Mouse (Mus musculus): Measurements from ENCODE around the gene Spag9. TPM values are rescaled to one million over a fixed set of nuclear protein-coding genes. Genes with fewer than 3 reads are reported as not detected.

Gene Spag9
- polyA plus RNA-seq, 1 experiment from 2014 or later = 64.1 TPM

DNA sequence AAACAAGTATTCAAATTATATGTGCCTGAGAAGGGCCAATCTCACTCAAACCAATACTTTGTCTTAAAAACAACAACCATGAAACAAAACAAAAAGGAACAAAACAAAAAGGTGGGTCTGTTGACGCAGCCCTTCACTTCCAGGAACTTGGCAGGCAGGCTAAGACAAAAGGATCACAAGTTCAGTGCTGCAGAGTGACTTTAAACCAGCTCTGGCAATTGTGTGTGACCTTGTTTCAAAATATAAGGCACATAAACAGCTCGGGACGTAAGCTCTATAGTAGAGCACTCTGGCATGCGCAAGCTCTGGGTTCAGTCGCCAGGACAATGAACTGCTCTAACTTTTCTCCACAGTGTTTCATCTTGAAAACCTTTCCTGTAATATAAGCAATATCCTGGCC lies 22.9 kb upstream of the Spag9 start:
- TF ChIP-seq CTCF (IDR thresholded peaks at IDR 0.05; ENCODE audit: low read depth) = no peak
- H3K9me3 ChIP-seq (ENCODE audit: control insufficient read depth) = no peaks in the 10 kb centered on the region
- no peaks in the 10 kb centered on the region for H3K4me1 ChIP-seq (replicated peaks; ENCODE audit: control insufficient read depth, insufficient read depth, low read length)
- no peaks in the 10 kb centered on the region for H3K27me3 ChIP-seq (replicated peaks; ENCODE audit: control insufficient read depth, insufficient read depth, low read length)
- 88% methylated on average over 5 of the region's 5 CpGs for WGBS
- no peak overlapping the region for H3K4me2 ChIP-seq (replicated peaks; ENCODE audit: low read depth)
- no peak overlapping the region for H3K27ac ChIP-seq (ENCODE audit: low read depth, low read length)
- no peak for ATAC-seq
- H3K4me3 ChIP-seq (ENCODE audit: low read depth, low read length) = no peak overlapping the region
- H3K36me3 ChIP-seq (ENCODE audit: control insufficient read depth, insufficient read depth) = no peaks in the 10 kb centered on the region
- no peak overlapping the region for H3K9ac ChIP-seq (ENCODE audit: low read depth, low read length)

DNA sequence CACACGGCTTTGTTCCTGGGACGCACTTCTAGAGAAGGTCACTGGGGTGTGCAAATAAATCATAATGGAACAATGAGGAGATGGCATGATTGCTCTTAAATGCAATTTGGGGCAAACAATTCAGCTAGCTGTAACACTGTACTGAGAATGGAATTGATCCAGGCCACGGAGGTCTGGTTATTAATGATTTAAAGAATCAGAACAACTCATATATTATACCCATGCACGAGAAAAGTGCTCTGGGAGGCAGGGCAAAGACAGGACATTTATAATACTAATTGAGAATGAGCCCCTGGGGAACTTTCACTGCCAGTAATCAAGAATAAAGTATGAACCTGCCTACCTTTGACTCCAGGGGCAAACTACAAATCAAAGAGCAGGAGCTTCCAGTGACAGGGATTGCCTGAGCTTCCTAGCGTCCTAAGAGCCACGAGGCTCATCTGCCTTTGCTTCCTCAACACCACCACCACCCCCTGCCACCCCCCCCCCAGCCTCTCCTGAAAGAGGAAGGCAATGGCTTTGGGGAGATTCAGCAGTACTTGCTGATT lies 16.3 kb upstream of the Spag9 start:
- Histone ChIP-seq H3K9me3 (ENCODE audit: control insufficient read depth) (no peaks in the 10 kb centered on the region), H3K27ac (ENCODE audit: low read depth, low read length) (no peak overlapping the region), H3K4me1 (replicated peaks; ENCODE audit: control insufficient read depth, insufficient read depth, low read length) (no peaks in the 10 kb centered on the region), H3K4me3 (ENCODE audit: low read depth, low read length) (no peak overlapping the region), H3K36me3 (ENCODE audit: control insufficient read depth, insufficient read depth) (no peaks in the 10 kb centered on the region), H3K4me2 (replicated peaks; ENCODE audit: low read depth) (no peak overlapping the region), H3K27me3 (replicated peaks; ENCODE audit: control insufficient read depth, insufficient read depth, low read length) (no peaks in the 10 kb centered on the region), H3K9ac (ENCODE audit: low read depth, low read length) (no peak overlapping the region)
- TF ChIP-seq CTCF (IDR thresholded peaks at IDR 0.05; ENCODE audit: low read depth) = no peak
- no peak for ATAC-seq
- WGBS = 19% methylated on average over 6 of the region's 6 CpGs

DNA sequence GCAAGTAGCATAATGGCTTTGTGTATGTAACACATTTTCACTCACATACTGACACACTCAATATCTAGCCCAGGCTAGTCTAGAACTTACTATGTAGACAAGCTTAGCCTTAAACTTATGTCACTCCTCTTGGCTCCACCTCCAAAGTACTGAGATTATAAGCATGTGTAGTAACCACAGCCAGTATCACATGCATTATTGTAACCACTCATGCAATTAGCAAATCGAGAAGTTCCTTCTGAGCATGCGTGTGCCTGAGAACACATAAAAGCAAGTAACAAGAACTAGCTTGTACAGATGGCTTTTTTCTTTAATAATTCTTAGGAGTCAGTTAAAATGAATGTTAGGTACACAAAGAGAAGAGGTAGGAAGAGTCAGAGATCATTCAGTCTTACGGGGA lies 11.3 kb upstream of the Spag9 start:
- H3K27ac ChIP-seq (ENCODE audit: low read depth, low read length) = no peak overlapping the region
- ATAC-seq = no peak
- no peak overlapping the region for H3K9ac ChIP-seq (ENCODE audit: low read depth, low read length)
- H3K27me3 ChIP-seq (replicated peaks; ENCODE audit: control insufficient read depth, insufficient read depth, low read length) = no peaks in the 10 kb centered on the region
- TF ChIP-seq CTCF (IDR thresholded peaks at IDR 0.05; ENCODE audit: low read depth) = no peak
- H3K4me2 ChIP-seq (replicated peaks; ENCODE audit: low read depth) = no peak overlapping the region
- no peaks in the 10 kb centered on the region for H3K9me3 ChIP-seq (ENCODE audit: control insufficient read depth)
- 90% methylated on average over 3 of the region's 3 CpGs for WGBS
- no peaks in the 10 kb centered on the region for H3K36me3 ChIP-seq (ENCODE audit: control insufficient read depth, insufficient read depth)
- 0 out of 2 replicates have a peak, but pooled peaks cover 3% of the 10 kb centered on the region for H3K4me1 ChIP-seq (replicated peaks; ENCODE audit: control insufficient read depth, insufficient read depth, low read length)
- H3K4me3 ChIP-seq (ENCODE audit: low read depth, low read length) = no peak overlapping the region

DNA sequence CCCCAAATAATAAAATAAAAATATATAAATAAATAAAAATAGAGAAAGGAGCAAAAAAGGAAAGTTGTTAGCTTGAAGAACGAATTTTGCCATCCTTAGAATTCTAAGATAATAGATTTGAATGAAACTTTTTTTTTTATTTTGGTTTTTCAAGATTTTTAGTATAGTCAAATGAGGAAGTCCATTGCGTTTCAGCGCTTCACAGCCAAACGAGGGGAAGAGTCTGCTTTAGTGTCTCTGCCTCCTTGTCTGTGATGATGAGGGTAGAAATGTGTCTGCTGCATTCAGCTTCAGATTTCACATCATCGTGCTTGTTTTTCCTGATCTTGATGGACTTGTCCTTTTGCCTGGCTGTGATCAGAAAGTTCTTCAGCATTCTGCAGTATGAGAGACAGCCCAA lies 10.6 kb upstream of the Spag9 start:
- no peak overlapping the region for H3K9ac ChIP-seq (ENCODE audit: low read depth, low read length)
- no peak for TF ChIP-seq CTCF (IDR thresholded peaks at IDR 0.05; ENCODE audit: low read depth)
- ATAC-seq = no peak

DNA sequence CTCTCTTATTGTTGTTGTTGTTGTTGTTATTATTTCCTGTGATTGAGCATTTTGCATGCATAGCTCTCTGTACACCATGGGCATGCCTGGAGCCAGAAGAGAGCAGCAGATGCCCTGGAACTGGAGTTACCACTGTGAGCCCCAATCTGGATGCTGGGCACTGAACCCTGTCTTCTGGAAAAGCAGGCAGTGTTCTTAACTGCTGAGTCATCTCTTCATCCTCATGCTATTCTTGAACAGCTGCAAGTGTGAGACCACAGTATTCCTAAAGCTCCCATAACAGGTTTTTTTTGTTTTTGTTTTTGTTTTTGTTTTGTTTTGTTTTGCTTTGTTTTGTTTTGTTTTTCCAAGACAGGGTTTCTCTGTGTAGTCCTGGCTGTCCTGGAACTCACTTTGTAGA lies 9.6 kb upstream of the Spag9 start:
- Histone ChIP-seq H3K4me1 (replicated peaks; ENCODE audit: control insufficient read depth, insufficient read depth, low read length) (0 out of 2 replicates have a peak, but pooled peaks cover 3% of the 10 kb centered on the region), H3K9me3 (ENCODE audit: control insufficient read depth) (no peaks in the 10 kb centered on the region), H3K36me3 (ENCODE audit: control insufficient read depth, insufficient read depth) (no peaks in the 10 kb centered on the region), H3K27me3 (replicated peaks; ENCODE audit: control insufficient read depth, insufficient read depth, low read length) (no peaks in the 10 kb centered on the region), H3K9ac (ENCODE audit: low read depth, low read length) (no peak overlapping the region), H3K4me2 (replicated peaks; ENCODE audit: low read depth) (no peak overlapping the region), H3K27ac (ENCODE audit: low read depth, low read length) (no peak overlapping the region), H3K4me3 (ENCODE audit: low read depth, low read length) (no peak overlapping the region)
- no peak for ATAC-seq
- no peak for TF ChIP-seq CTCF (IDR thresholded peaks at IDR 0.05; ENCODE audit: low read depth)

More for the DNA sequence above, 10.6 kb upstream of the Spag9 start:
- Histone ChIP-seq H3K27ac (ENCODE audit: low read depth, low read length) (no peak overlapping the region), H3K36me3 (ENCODE audit: control insufficient read depth, insufficient read depth) (no peaks in the 10 kb centered on the region), H3K4me1 (replicated peaks; ENCODE audit: control insufficient read depth, insufficient read depth, low read length) (0 out of 2 replicates have a peak, but pooled peaks cover 3% of the 10 kb centered on the region), H3K27me3 (replicated peaks; ENCODE audit: control insufficient read depth, insufficient read depth, low read length) (no peaks in the 10 kb centered on the region), H3K4me2 (replicated peaks; ENCODE audit: low read depth) (no peak overlapping the region), H3K4me3 (ENCODE audit: low read depth, low read length) (no peak overlapping the region), H3K9me3 (ENCODE audit: control insufficient read depth) (no peaks in the 10 kb centered on the region)
- WGBS = 81% methylated on average over 5 of the region's 5 CpGs

DNA sequence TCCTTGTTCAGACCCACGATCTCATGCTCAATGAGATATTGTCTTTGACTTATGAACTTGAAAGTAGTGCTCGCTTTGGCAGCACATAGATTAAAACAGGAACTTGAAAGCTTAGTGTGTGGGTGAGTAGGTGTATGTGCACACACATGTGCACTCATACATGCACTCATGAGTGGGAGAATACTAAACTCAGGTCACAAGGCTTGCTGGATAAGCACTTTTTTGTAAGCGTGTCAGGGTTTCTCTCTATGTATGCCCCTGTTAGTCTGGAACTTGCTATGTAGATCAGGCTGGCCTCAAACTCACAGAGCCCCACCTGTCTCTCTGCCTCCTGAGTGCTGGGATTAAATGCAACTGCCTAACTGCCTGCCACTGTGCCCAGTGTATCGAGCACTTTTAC lies 8.9 kb upstream of the Spag9 start:
- Histone ChIP-seq H3K27me3 (replicated peaks; ENCODE audit: control insufficient read depth, insufficient read depth, low read length) (no peaks in the 10 kb centered on the region), H3K9ac (ENCODE audit: low read depth, low read length) (no peak overlapping the region), H3K27ac (ENCODE audit: low read depth, low read length) (peak overlapping the region; percentile 91), H3K4me1 (replicated peaks; ENCODE audit: control insufficient read depth, insufficient read depth, low read length) (0 out of 2 replicates have a peak, but pooled peaks cover 3% of the 10 kb centered on the region), H3K4me2 (replicated peaks; ENCODE audit: low read depth) (no peak overlapping the region), H3K36me3 (ENCODE audit: control insufficient read depth, insufficient read depth) (no peaks in the 10 kb centered on the region), H3K4me3 (ENCODE audit: low read depth, low read length) (no peak overlapping the region), H3K9me3 (ENCODE audit: control insufficient read depth) (no peaks in the 10 kb centered on the region)
- TF ChIP-seq CTCF (IDR thresholded peaks at IDR 0.05; ENCODE audit: low read depth) = no peak
- ATAC-seq = no peak
- 74% methylated on average over 4 of the region's 4 CpGs for WGBS

Measured in intestine, postnatal 0 days (tissue).